Mouse (Mus musculus) forebrain, embryonic 16.5 days (tissue): ENCODE measurements at regions not wholly inside any gene's neighbourhood (a gene's known extent, or its start where the extent isn't known, plus 50 kb on each side); places are given as distances from the start of the nearest gene placed in this dataset.

Experiments
- ATAC-seq: fragments of 200-750 bp; cut with Nextera tagmentation; 2 replicates; pipeline ENCODE4 v1.8.0; 2017; ENCODE audit warnings: mild to moderate bottlenecking, moderate library complexity
- H3K27ac ChIP-seq: fragments of 300-500 bp; sonication (generic); 2 replicates; pipeline ENCODE4 v1.5.1; 2014; ENCODE audit warnings: low read length, control low read depth
- H3K27me3 ChIP-seq: fragments of 300-500 bp; sonication (generic); replicated peaks from 2 replicates; pipeline ENCODE4 v1.6.1; 2014; ENCODE audit warnings: low read length; ENCODE audit not compliant: control insufficient read depth, insufficient read depth
- H3K36me3 ChIP-seq: fragments of 300-500 bp; sonication (generic); 2 replicates; pipeline ENCODE4 v1.6.1; 2014; ENCODE audit not compliant: control insufficient read depth, insufficient read depth
- H3K4me1 ChIP-seq: fragments of 300-500 bp; sonication (generic); replicated peaks from 2 replicates; pipeline ENCODE4 v1.6.1; 2014; ENCODE audit warnings: low read length; ENCODE audit not compliant: control insufficient read depth, insufficient read depth
- H3K4me2 ChIP-seq: fragments of 300-500 bp; sonication (generic); 2 replicates; pipeline ENCODE4 v1.6.1; 2014; ENCODE audit warnings: mild to moderate bottlenecking, low read length, control low read depth
- H3K4me3 ChIP-seq: fragments of 300-500 bp; sonication (generic); replicated peaks from 2 replicates; pipeline ENCODE4 v1.5.1; 2014; ENCODE audit warnings: mild to moderate bottlenecking, low read length, control low read depth
- H3K9ac ChIP-seq: fragments of 300-500 bp; sonication (generic); replicated peaks from 2 replicates; pipeline ENCODE4 v1.6.1; 2014; ENCODE audit warnings: low read depth, low read length, control low read depth
- H3K9me3 ChIP-seq: fragments of 300-500 bp; sonication (generic); 2 replicates; pipeline ENCODE4 v1.6.1; 2016; ENCODE audit warnings: low read length; ENCODE audit not compliant: control insufficient read depth
- WGBS: fragments of 180-500 bp; shearing (Covaris S2); extraction: QIAGEN DNeasy Blood & Tissue Kit; methylation state at CpG from one replicate; pipeline ENCODE4 v1.1.7; 2014; 5-methylcytosine and 5-hydroxymethylcytosine counted together

- 48% methylated on average over 1 of the region's 1 CpGs for WGBS
- Histone ChIP-seq H3K4me1 (no peaks in the 10 kb centered on the region), H3K27me3 (no peaks in the 10 kb centered on the region), H3K9me3 (no peaks in the 10 kb centered on the region), H3K9ac (no peak overlapping the region), H3K36me3 (no peaks in the 10 kb centered on the region), H3K27ac (no peak overlapping the region), H3K4me3 (no peak overlapping the region), H3K4me2 (no peak overlapping the region)
- no peak for ATAC-seq
Observed at GRCm38 (mm10) chr2:56083226-56083625, 647.5 kb downstream of the Kcnj3 start.

GRCm38 (mm10) chr2:56109531-56109930, 673.8 kb downstream of the Kcnj3 start:
- H3K9ac ChIP-seq, result no peak overlapping the region
- peak; percentile 67 for ATAC-seq
- no peaks in the 10 kb centered on the region for H3K4me1 ChIP-seq
- H3K27ac ChIP-seq, result no peak overlapping the region
- no peaks in the 10 kb centered on the region for H3K36me3 ChIP-seq
- no peaks in the 10 kb centered on the region for H3K9me3 ChIP-seq
- H3K27me3 ChIP-seq, result no peaks in the 10 kb centered on the region
- H3K4me3 ChIP-seq, result no peak overlapping the region
- H3K4me2 ChIP-seq, result no peak overlapping the region
- 35% methylated on average over 3 of the region's 3 CpGs for WGBS

GRCm38 (mm10) chr2:56109975-56110374, 674.2 kb downstream of the Kcnj3 start:
- 44% methylated on average over 6 of the region's 6 CpGs for WGBS

GRCm38 (mm10) chr2:56114469-56114868, 678.7 kb downstream of the Kcnj3 start:
- Histone ChIP-seq H3K9ac (no peak overlapping the region), H3K36me3 (no peaks in the 10 kb centered on the region), H3K4me2 (no peak overlapping the region), H3K4me3 (no peak overlapping the region), H3K27ac (no peak overlapping the region), H3K4me1 (peaks cover under 1% of the 10 kb centered on the region; the same call in 1 of the 2 replicates), H3K27me3 (no peaks in the 10 kb centered on the region), H3K9me3 (no peaks in the 10 kb centered on the region)
- ATAC-seq, result peak; percentile 88
- WGBS, result 15% methylated on average over 3 of the region's 3 CpGs

More at GRCm38 (mm10) chr2:56109975-56110374, 674.2 kb downstream of the Kcnj3 start:
- Histone ChIP-seq H3K4me1 (no peaks in the 10 kb centered on the region), H3K9ac (no peak overlapping the region), H3K27me3 (no peaks in the 10 kb centered on the region), H3K4me2 (no peak overlapping the region), H3K9me3 (no peaks in the 10 kb centered on the region), H3K27ac (no peak overlapping the region), H3K4me3 (no peak overlapping the region), H3K36me3 (no peaks in the 10 kb centered on the region)
- peak; percentile 49 for ATAC-seq

GRCm38 (mm10) chr2:56119368-56119767, 683.6 kb downstream of the Kcnj3 start:
- no peak overlapping the region for H3K27ac ChIP-seq
- no peaks in the 10 kb centered on the region for H3K27me3 ChIP-seq
- no peak overlapping the region for H3K4me3 ChIP-seq
- H3K4me2 ChIP-seq, result 0 out of 2 replicates have a peak overlapping the region, but pooled peaks have one; percentile 9
- peak; percentile 77 for ATAC-seq
- H3K9ac ChIP-seq, result no peak overlapping the region
- 22% methylated on average over 6 of the region's 6 CpGs for WGBS
- H3K36me3 ChIP-seq, result no peaks in the 10 kb centered on the region
- no peaks in the 10 kb centered on the region for H3K9me3 ChIP-seq
- peaks cover 4% of the 10 kb centered on the region; the same call in 1 of the 2 replicates for H3K4me1 ChIP-seq

- Histone ChIP-seq H3K4me3 (no peak overlapping the region), H3K4me2 (no peak overlapping the region), H3K9me3 (no peaks in the 10 kb centered on the region), H3K27ac (no peak overlapping the region), H3K9ac (no peak overlapping the region), H3K27me3 (no peaks in the 10 kb centered on the region), H3K4me1 (no peaks in the 10 kb centered on the region), H3K36me3 (no peaks in the 10 kb centered on the region)
- WGBS, result 60% methylated on average over 6 of the region's 6 CpGs
- no peak for ATAC-seq
Observed at GRCm38 (mm10) chr2:56147107-56147615, 711.4 kb downstream of the Kcnj3 start.

- no peaks in the 10 kb centered on the region for H3K9me3 ChIP-seq
- no peak overlapping the region for H3K9ac ChIP-seq
- 77% methylated on average over 8 of the region's 8 CpGs for WGBS
- H3K36me3 ChIP-seq, result no peaks in the 10 kb centered on the region
- no peak overlapping the region for H3K4me3 ChIP-seq
- H3K4me2 ChIP-seq, result no peak overlapping the region
- no peak overlapping the region for H3K27ac ChIP-seq
- no peaks in the 10 kb centered on the region for H3K4me1 ChIP-seq
- H3K27me3 ChIP-seq, result no peaks in the 10 kb centered on the region
- no peak for ATAC-seq
Observed at GRCm38 (mm10) chr2:56196449-56196848, 760.7 kb downstream of the Kcnj3 start.

GRCm38 (mm10) chr2:56227476-56227875, 791.7 kb downstream of the Kcnj3 start:
- Histone ChIP-seq H3K27me3 (no peaks in the 10 kb centered on the region), H3K27ac (no peak overlapping the region), H3K4me2 (no peak overlapping the region), H3K9me3 (no peaks in the 10 kb centered on the region), H3K9ac (no peak overlapping the region), H3K4me1 (no peaks in the 10 kb centered on the region), H3K4me3 (no peak overlapping the region), H3K36me3 (no peaks in the 10 kb centered on the region)
- 41% methylated on average over 7 of the region's 7 CpGs for WGBS
- ATAC-seq, result peak; percentile 50; the same call in 1 of the 2 replicates

- WGBS, result 69% methylated on average over 1 of the region's 1 CpGs
- H3K9ac ChIP-seq, result no peak overlapping the region
- ATAC-seq, result peak; percentile 84
- H3K36me3 ChIP-seq, result no peaks in the 10 kb centered on the region
- no peak overlapping the region for H3K4me3 ChIP-seq
- H3K9me3 ChIP-seq, result no peaks in the 10 kb centered on the region
- H3K27ac ChIP-seq, result no peak overlapping the region
- H3K4me1 ChIP-seq, result no peaks in the 10 kb centered on the region
- H3K27me3 ChIP-seq, result no peaks in the 10 kb centered on the region
- H3K4me2 ChIP-seq, result no peak overlapping the region
Observed at GRCm38 (mm10) chr2:56233042-56233441, 797.3 kb downstream of the Kcnj3 start.
